Mouse (Mus musculus): ENCODE data around the gene Cpm. TPM values are rescaled to one million over a fixed set of nuclear protein-coding genes. Genes with fewer than 3 reads are reported as not detected.

The Cpm gene
- total RNA-seq, 1 experiment from 2014 or later: 4.2 TPM

DNA sequence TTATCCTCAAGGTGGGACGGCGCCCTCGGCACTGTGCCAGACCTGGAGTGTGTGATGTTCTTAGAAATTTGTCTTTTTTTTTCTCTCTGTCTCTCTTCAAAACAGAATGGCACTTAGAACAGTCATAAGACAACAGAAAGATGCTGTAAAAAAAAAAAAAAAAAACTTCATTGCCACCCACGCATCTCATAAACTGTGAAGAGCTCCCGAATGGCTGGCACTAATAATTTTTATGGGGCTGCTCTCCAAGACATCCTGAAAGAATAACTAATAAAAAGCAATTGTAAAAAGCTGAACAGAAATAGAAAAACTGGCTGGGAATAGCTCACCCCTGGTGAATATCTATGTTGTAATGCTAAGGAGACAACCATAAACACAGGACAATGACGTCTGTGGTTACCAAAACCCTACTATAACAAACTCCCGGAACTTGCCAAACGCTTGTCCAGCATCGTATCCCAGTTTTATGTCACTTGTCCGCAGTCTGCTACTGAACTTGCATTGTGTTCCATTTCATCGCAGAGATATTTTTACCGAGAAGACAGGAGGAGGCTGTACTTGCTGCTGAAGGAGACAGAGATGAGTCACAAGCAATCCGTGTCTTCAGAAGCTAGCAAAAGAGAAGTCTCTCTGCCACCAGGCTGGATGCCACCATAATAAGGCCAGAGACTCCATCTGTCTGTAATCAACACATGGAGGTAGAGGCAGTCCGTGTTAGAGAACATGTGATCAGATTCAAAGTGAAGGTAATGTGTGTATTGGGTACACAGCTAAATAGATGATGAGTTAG lies 25.3 kb upstream of the Cpm start:
- no peak for ATAC-seq (replicated peaks; ENCODE audit: insufficient number of reproducible peaks, low FRiP score, low TSS enrichment, poor library complexity, severe bottlenecking)

DNA sequence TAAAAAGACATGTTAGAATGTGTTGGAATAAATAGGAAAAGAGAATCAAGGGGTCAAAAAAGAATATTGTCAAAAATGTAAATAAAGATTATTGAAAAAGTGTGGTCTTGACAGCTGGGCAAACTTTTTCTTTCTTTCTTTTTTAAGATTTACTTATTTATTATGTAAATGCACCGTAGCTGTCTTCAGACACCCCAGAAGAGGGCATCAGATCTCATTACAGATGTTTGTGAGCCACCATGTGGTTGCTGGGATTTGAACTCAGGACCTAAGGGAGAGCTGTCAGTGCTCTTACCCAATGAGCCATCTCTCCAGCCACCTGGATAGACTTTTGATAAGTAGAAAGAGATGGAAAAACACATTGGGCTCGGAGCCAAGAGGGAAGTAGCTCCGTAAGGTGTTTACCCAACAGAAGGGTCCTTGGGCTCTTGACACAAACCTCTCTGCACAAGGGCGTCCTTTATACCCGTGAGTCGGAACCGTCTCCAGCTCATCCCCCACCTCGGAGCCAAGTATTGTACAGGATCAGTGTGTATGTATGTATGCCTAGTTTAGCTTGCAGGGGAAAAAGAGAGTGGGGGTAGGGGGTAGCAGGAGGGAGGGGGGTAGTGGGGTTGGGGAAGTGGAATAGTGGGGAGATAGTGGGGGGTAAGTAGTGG lies 24.5 kb upstream of the Cpm start:
- ATAC-seq (replicated peaks; ENCODE audit: insufficient number of reproducible peaks, low FRiP score, low TSS enrichment, poor library complexity, severe bottlenecking): no peak

DNA sequence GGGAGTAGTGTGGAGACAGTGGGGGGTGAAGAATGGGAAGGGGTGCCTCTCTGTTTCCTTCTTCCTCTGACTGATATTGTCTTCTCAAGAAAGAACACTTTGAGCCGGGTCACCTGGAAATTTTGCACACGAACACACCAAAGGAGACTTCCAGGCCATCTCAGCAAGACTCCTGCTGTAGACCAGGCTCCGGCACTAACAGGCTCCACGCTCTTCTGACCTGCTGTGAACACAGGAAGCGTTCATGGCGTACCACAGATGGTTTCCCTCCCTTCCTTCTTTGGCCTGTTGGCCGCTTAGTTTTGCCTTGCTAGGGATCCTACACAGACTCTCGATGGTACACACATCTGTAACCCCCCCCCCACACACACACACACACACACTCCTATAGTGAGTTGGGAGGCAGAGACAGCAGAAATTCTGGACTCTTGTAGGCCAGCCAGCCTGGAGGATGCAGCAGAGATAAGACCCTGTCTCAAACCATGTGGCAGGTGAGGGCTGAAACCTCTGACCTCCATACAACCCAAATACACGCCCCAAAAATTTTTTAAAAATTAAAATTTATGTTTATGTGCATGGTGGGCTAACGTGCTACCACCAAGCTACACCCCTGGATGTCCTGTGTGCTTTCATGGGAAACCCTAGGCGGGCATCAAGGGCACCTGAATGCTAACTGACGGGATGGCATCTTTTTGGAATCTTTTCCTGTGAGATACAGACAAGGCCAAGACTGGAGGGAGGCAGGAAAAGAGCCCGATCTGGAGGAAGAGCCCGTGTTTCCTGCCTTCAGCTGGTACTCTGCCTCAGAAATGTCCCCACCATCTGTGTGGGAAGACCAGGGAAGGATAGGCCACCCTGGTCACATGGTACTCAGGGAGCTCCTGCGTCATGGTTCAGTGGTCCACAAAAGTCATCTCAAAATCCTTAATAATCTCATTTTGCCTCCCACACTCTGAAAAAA lies 23.7 kb upstream of the Cpm start:
- no peak for ATAC-seq (replicated peaks; ENCODE audit: insufficient number of reproducible peaks, low FRiP score, low TSS enrichment, poor library complexity, severe bottlenecking)

DNA sequence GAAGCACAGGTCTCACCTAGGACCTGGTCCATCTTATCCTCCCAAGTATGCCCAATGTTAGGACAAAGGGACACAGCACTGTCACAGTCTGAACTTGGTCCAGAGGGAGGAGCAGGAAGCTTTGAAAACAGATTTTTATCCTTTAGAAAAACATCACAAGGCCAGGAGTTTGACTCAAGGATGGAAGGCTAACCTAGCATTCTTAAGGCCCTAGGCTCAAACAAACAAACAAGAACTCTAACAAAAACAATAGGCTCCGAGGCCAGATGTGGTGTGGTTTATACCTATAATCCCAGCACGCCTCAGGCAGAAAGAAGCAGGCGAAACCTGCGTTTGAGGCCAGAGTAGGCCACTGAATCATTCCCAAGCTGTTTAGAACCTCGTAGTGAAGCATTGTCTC lies 22.9 kb upstream of the Cpm start:
- ATAC-seq (replicated peaks; ENCODE audit: insufficient number of reproducible peaks, low FRiP score, low TSS enrichment, poor library complexity, severe bottlenecking): no peak

DNA sequence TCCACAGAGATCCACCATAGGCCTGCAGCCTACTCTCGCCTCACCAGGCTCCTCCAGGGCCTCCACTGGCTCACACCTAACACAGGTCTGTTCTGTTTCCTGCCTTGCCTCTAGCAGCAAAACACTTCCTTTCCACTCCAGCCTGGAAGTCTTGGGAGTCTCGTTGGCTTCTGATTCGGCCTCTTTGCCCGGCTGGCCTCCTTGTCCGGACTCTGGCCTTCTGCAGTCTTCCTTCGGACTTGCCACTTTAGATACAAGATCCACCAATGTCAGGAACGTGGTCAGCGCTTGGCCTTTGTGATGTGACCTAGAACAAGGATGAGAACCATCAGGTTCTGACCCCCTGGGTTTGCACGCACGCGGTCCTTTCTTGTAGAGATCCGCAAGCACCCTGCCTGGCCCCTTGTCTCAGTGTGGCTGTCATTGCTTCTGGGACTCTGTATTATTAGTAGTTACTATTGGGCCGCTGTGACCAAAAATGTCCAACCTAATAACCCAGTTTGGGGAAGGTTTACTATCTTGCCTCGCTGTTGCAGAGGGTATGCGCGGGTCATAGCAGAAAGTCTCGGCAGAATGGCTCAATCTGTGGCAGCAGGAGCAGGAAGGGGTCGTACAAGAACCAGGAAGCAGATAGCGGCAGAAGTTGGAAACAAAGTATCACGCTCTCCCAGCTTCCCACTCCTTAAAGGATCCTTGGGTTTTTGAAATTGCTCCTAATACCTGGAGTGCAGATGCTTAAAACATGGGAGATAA lies 22.1 kb upstream of the Cpm start:
- no peak for ATAC-seq (replicated peaks; ENCODE audit: insufficient number of reproducible peaks, low FRiP score, low TSS enrichment, poor library complexity, severe bottlenecking)

DNA sequence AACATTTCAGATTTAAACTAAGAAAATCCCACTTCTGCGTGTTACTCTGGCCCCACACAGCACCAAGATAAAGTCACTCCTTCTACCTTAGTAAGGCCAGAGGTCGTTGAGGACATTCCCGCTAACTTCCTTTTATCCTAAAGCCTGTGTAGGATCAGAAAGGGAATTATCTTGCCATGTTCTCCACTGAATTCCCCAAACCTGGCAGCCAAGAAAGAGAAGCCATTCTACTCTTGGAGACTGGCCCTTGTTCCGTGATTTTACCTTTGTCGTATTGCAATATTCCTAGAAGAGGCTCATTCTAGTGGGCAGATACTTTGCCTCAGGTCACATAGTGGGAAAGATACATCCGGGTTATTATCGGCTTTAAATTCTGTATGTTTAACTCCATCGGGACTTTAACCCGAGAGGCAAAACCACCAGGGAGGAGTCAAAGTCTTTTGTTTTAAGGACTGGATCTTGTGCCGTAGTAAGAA lies 21.5 kb upstream of the Cpm start:
- ATAC-seq (replicated peaks; ENCODE audit: insufficient number of reproducible peaks, low FRiP score, low TSS enrichment, poor library complexity, severe bottlenecking): no peak

DNA sequence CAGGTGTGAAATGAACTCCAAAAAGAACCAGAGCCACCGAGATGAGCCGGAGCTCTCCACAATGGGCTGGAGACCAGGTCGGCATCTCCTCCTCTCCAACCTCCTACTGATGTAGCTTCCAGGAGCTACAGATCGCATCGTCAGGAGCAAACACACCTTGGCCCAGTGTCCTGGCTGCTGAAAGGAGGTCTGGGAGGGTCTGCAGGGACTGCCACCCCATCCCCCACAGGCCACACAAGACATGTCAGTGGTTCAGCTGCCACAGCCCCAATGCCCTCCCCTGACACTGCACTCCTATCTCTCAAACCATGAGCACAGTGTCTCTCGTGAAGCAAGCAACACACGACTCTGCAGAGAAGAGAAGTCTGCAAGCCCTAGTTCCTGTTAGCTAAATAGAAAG lies 20.8 kb upstream of the Cpm start:
- no peak for ATAC-seq (replicated peaks; ENCODE audit: insufficient number of reproducible peaks, low FRiP score, low TSS enrichment, poor library complexity, severe bottlenecking)

DNA sequence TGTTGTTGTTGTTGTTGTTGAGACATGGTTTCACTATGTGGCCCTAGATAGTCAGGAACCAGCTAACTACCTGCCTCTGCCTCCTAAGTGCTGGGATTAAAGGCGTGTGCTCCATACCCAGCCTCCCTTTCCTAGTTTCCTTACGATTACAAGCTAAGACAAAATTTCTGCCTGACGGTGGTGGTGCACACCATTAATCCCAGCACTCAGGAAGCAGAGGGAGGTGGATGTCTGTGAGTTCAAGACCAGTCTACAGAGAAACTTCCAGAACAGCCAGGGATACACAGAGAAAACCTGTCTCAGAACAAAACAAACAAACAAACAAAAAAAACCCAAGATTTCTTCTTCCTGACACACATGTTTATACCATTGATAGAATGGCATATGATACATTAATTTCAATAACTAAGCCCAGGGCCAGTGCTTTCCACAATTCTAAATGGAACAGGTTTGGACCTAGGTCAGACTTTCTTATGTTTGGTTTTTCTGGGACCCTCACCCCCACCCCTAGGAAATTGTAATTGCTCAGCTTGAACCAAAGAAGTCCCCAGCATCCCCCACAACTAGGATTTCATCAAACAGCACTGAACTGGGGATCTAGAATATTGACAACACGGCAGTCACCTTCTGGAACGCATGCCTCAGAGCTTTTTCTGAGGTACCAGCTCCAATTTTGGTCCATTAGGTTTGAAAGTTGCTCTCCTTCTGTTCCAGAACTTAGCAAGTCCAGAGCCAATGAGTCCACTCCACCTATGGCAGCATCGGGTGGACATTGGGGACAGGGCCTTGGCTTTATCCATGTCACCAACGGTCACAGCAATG lies 20.1 kb upstream of the Cpm start:
- ATAC-seq (replicated peaks; ENCODE audit: insufficient number of reproducible peaks, low FRiP score, low TSS enrichment, poor library complexity, severe bottlenecking): no peak

DNA sequence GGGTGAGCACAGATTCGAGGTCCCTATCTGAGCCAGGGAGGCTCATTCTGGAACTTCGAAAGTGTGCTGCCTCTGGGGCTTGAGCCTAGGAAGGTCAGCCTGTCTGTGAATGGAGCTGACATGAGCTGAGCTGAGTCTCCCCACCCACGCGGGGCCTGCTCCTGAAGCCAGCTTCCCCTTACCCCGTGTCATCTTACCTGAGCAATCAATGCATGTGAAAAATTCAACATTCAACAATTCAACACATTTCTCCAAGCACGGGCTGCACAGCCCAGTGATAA lies 19.6 kb upstream of the Cpm start:
- ATAC-seq (replicated peaks; ENCODE audit: insufficient number of reproducible peaks, low FRiP score, low TSS enrichment, poor library complexity, severe bottlenecking): no peak

DNA sequence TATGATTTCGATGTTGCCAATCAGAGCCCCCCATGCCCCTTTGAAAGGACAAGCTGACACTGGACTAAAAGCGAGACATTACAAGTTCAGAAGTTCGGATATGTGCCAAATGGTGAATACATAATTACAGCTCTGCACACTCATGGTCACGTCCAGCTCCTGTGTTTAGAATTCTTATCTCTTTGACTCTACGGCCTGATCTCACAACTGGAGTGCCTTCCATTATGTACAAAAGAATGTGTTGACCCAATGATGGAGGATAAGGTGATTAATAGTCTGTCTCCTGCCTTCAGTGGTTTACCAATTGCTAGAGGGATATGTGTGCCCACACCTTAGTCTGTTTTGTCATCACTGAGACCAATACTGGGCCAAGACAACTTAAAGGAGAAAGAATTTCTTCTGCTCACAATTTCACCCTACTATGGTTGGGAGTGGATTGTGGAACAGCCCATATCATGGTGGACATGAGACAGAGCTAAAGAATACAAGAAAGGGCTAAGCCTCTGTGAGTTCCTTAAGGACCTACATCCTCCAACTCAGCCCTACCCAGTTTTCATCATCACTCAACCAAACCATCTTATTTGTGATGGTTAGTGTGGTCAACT lies 19.0 kb upstream of the Cpm start:
- ATAC-seq (replicated peaks; ENCODE audit: insufficient number of reproducible peaks, low FRiP score, low TSS enrichment, poor library complexity, severe bottlenecking): no peak

DNA sequence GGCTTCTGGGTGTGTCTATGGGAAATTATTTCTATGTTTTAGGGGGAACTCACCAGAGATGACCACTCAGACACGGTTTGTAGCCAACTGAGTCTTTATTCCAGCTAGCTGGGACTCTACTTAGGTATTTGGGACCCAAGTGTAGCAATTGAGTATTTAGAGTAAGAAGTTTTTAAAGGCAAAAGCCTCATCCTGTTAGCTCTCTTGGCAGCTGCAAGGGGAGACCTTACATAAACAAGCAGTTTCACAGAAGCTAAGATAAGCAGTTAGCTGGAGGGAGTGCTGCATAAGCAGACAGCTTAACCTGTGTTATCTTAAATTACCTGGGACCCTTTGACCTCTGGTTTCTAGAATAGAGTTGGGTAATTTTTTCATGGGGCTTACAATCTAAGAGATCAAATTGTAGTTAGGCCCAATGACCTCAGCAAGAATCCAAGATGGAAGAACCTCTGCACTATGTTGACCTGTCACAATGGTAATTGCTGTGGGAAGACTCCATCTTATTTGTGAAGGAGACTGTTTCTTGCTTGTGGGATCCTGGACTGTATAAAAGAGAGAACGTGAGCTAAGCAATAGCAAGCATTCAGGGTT lies 18.4 kb upstream of the Cpm start:
- no peak for ATAC-seq (replicated peaks; ENCODE audit: insufficient number of reproducible peaks, low FRiP score, low TSS enrichment, poor library complexity, severe bottlenecking)

DNA sequence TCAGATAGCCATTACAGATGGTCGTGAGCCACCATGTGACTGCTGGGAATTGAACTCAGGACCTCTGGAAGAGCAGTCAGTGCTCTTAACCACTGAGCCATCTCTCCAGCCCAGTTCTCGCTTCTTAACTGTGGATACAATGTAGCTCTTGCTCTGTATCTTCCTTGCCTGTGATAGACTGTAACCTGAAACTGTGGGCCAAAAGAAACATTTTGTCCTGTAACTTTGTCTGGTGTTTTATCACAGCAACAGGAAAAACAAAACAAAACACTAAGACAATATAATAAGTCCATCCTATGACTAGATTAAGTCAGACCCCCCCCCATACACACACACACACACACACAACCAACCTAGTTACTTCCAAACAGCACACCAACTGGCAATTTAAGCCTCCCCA lies 17.8 kb upstream of the Cpm start:
- no peak for ATAC-seq (replicated peaks; ENCODE audit: insufficient number of reproducible peaks, low FRiP score, low TSS enrichment, poor library complexity, severe bottlenecking)

DNA sequence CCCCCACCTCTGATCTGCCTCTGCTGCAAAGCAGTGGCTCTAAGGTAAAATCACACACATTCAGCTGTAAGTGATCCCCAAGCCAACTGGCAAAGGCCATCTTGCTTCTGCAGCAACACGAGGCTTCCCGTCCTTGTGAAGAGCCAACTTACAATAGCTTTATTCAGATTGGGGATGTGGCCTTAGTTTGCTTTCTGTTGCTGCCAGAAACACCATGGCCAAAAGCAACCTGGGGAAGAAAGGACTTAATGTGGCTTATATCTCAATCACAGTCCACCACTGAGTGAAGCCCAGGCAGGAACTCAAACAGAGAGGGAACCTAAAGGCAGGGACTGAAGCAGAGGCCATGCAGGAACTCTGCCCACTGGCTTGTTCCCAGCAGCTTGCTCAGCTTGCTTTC lies 17.3 kb upstream of the Cpm start:
- ATAC-seq (replicated peaks; ENCODE audit: insufficient number of reproducible peaks, low FRiP score, low TSS enrichment, poor library complexity, severe bottlenecking): no peak

DNA sequence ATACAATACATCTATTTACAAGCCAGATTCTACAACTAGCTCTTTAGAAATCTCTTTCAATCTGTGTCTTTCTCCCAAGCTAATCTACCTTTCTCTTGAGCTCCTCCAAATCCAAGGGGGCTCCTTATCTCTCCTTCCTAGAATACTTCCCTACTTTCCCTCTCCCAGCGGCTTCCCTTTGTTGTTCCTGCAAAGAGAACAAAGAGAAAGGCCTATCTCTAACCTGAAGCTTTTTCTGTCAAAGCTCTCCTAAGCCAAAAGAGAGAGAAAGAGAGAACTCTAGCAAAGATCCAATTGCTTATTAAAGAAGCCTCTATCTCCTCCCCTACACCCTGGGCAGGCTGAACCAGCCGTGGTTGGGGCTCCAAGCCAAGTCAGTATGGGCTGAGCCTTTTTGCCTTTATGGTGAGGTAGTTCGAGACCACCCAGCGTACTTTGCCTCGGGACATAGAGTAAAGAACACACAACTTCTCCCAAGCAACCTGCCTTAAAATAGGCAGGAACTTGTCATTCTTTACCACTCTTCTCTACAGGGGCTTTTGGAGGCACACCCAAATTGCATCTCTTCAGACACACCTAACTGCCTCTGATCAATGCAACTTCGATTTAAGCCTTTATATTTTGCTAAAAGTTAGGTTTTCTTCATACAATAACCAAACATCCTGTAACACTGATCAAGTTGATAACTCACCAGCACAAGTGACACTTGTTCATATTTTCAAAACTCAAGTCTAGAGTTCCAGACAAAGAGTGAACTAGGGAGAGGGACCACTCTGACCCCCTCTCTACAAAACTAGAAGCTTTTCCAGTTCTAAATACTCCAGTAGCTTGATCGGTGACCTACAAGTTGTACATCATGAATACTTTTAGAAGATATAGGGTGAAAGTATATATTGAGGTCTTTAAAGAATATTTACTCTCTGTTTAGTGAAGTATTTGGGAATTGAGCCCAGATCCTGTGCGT lies 16.4 kb upstream of the Cpm start:
- ATAC-seq (replicated peaks; ENCODE audit: insufficient number of reproducible peaks, low FRiP score, low TSS enrichment, poor library complexity, severe bottlenecking): no peak

DNA sequence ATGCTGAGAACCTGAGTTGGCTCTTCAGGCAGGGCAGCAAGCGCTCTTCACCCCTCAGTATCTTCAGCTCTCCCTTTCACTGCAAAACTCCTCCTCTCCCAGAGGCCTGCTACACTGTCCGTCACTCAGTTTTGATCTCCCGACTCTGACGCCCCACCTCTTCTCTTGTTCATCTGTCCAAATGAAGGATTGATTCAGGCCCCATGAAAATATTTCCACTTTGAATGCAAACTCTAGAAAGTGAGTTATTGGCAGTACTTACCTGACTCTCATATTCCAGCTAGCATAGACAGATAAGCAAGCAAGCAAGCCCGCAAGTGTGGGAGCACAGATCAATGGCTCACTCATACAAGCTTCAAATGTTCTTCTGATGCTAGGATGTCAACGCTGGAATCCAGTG lies 15.3 kb upstream of the Cpm start:
- no peak for ATAC-seq (replicated peaks; ENCODE audit: insufficient number of reproducible peaks, low FRiP score, low TSS enrichment, poor library complexity, severe bottlenecking)

DNA sequence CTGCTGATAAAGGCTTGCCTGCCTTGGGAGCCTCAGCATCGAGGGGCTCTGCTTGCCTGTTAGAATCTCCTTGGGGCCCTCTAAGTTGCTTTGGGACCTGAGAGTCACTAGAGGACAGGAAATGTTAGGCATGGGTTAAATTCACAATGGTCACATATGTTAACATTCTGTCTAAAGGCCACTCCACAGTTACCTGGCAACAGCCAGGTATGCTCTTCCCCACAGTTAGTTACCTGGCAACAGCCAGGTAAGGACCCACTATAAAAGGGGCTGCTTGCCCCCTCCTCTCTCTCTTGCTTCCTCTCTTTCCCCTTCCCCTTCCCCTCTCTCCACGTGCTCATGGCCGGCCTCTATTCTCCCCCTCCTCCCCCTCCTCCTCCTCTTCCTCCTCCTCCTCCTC lies 14.9 kb upstream of the Cpm start:
- no peak for ATAC-seq (replicated peaks; ENCODE audit: insufficient number of reproducible peaks, low FRiP score, low TSS enrichment, poor library complexity, severe bottlenecking)

Data from monocyte, adult 5-6 weeks (primary cell).